Mouse (Mus musculus): ENCODE measurements around the gene 1810062G17Rik. TPM values are rescaled to one million over a fixed set of nuclear protein-coding genes. Genes with fewer than 3 reads are reported as not detected.

The 1810062G17Rik gene
- polyA plus RNA-seq (2012; rRNA removed) = 2.6 and 3.4 TPM in 2 replicates

GRCm38 (mm10) chr3:36475532-36476087 is at the start of gene 1810062G17Rik, which contains the start of gene Anxa5:
TSS of gene 1810062G17Rik (plus strand) at chr3:36475937.
TSS of gene Anxa5 (minus strand) at chr3:36475894.
- peak; percentile 97 for DNase-seq (ENCODE audit: low spot score)

- DNase-seq (ENCODE audit: low spot score) = no peak
These were observed 48.4 kb upstream of the 1810062G17Rik start for GRCm38 (mm10) chr3:36427386-36427785.

GRCm38 (mm10) chr3:36430360-36430759 is 45.4 kb upstream of the 1810062G17Rik start:
- DNase-seq (ENCODE audit: low spot score) = no peak

GRCm38 (mm10) chr3:36440280-36440679 is 35.5 kb upstream of the 1810062G17Rik start:
- no peak for DNase-seq (ENCODE audit: low spot score)

- DNase-seq (ENCODE audit: low spot score) = no peak
These were observed 33.3 kb upstream of the 1810062G17Rik start for GRCm38 (mm10) chr3:36442426-36442825.

GRCm38 (mm10) chr3:36446041-36446440 is 29.7 kb upstream of the 1810062G17Rik start:
- DNase-seq (ENCODE audit: low spot score) = no peak

GRCm38 (mm10) chr3:36446506-36446905 is 29.2 kb upstream of the 1810062G17Rik start:
- no peak for DNase-seq (ENCODE audit: low spot score)

- DNase-seq (ENCODE audit: low spot score) = no peak
These were observed 28.8 kb upstream of the 1810062G17Rik start for GRCm38 (mm10) chr3:36446918-36447317.

- DNase-seq (ENCODE audit: low spot score) = no peak
These were observed 26.2 kb upstream of the 1810062G17Rik start for GRCm38 (mm10) chr3:36449292-36450165.

- no peak for DNase-seq (ENCODE audit: low spot score)
These were observed 23.2 kb upstream of the 1810062G17Rik start for GRCm38 (mm10) chr3:36452502-36452901.

- no peak for DNase-seq (ENCODE audit: low spot score)
These were observed 20.6 kb upstream of the 1810062G17Rik start for GRCm38 (mm10) chr3:36455124-36455523.

GRCm38 (mm10) chr3:36455566-36455965 is 20.2 kb upstream of the 1810062G17Rik start:
- DNase-seq (ENCODE audit: low spot score) = no peak

- DNase-seq (ENCODE audit: low spot score) = no peak
These were observed 15.0 kb upstream of the 1810062G17Rik start for GRCm38 (mm10) chr3:36460717-36461116.

GRCm38 (mm10) chr3:36461819-36462218 is 13.9 kb upstream of the 1810062G17Rik start:
- DNase-seq (ENCODE audit: low spot score) = no peak

- DNase-seq (ENCODE audit: low spot score) = no peak
These were observed 13.4 kb upstream of the 1810062G17Rik start for GRCm38 (mm10) chr3:36462348-36462747.

- no peak for DNase-seq (ENCODE audit: low spot score)
These were observed 10.2 kb upstream of the 1810062G17Rik start for GRCm38 (mm10) chr3:36465538-36465937.

- no peak for DNase-seq (ENCODE audit: low spot score)
These were observed 8.1 kb upstream of the 1810062G17Rik start for GRCm38 (mm10) chr3:36467632-36468031.

- DNase-seq (ENCODE audit: low spot score) = no peak
These were observed 6.9 kb upstream of the 1810062G17Rik start for GRCm38 (mm10) chr3:36468871-36469270.

- DNase-seq (ENCODE audit: low spot score) = no peak
These were observed 3.9 kb upstream of the 1810062G17Rik start for GRCm38 (mm10) chr3:36471856-36472255.

GRCm38 (mm10) chr3:36473222-36473621 is 2.5 kb upstream of the 1810062G17Rik start:
- no peak for DNase-seq (ENCODE audit: low spot score)

- no peak for DNase-seq (ENCODE audit: low spot score)
These were observed 1.3 kb upstream of the 1810062G17Rik start for GRCm38 (mm10) chr3:36474421-36474820.

GRCm38 (mm10) chr3:36474938-36475483 is 726 bp upstream of the 1810062G17Rik start:
- no peak for DNase-seq (ENCODE audit: low spot score)
